Mouse (Mus musculus): ENCODE results near the gene Dmkn. TPM values are rescaled to one million over a fixed set of nuclear protein-coding genes. Genes with fewer than 3 reads are reported as not detected.
"Not testable (repeated sequence)": the region's sequence is repeated elsewhere in the genome, so short reads cannot be mapped to it uniquely, and the experiment has no call there.

The Dmkn gene
- polyA plus RNA-seq, 1 experiment from 2014 or later: 0.40 TPM

- peak; percentile 98 for ATAC-seq (ENCODE audit: low read depth)
- Histone ChIP-seq H3K4me1 (ENCODE audit: control insufficient read depth, low read depth, low read length) (peaks cover 16% of the 10 kb centered on the region), H3K9ac (ENCODE audit: low read depth, low read length) (peak within 1 kb of the TSS; percentile 81), H3K4me3 (ENCODE audit: low read depth, low read length) (peak within 1 kb of the TSS; percentile 78), H3K9me3 (replicated peaks; ENCODE audit: control insufficient read depth, low read length) (no peaks in the 10 kb centered on the region), H3K36me3 (ENCODE audit: control insufficient read depth, insufficient read depth) (no peaks in the 10 kb centered on the region), H3K27me3 (ENCODE audit: control insufficient read depth, insufficient read depth, low read depth, low read length) (no peaks in the 10 kb centered on the region), H3K4me2 (ENCODE audit: low read depth, low read length) (peak within 1 kb of the TSS; percentile 87), H3K27ac (ENCODE audit: low read length) (peak within 1 kb of the TSS; percentile 86)
- under 1% methylated on average over 60 of the region's 60 CpGs for WGBS (ENCODE audit: insufficient replicate concordance)
These were observed 34.0 kb upstream of the Dmkn start, which contains the start of gene Tmem147 for GRCm38 (mm10) chr7:30729396-30730063. TSS of gene Tmem147 (minus strand) at chr7:30729540.

DNA sequence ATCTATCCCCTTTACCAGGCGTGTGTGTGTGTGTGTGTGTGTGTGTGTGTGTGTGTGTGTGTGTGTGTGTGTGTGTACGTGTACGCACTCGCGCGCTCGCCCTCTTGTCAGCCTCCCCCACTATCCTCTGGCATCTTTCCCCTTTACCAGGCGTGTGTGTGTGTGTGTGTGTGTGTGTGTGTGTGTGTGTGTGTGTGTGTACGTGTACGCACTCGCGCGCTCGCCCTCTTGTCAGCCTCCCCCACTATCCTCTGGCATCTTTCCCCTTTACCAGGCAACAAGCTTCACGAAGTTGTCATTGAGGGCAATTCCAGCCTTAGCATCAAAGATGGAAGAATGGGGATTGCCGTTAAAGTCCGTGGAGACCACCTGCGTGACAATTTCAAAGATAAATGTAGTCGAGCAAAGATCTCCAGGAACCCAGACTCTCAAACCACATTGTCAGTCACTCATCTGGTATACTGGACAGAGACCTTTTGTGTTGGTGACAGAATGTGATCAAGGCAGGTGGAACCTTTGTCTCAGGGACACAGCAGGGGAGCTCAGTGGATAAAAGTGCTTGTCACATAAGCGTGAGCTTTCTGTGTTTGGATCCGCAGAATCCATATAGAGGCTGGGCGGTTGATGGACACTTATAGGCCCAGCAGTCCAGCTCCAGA lies 33.4 kb upstream of the Dmkn start:
- Histone ChIP-seq H3K4me1 (ENCODE audit: control insufficient read depth, low read depth, low read length) (peaks cover 16% of the 10 kb centered on the region), H3K9ac (ENCODE audit: low read depth, low read length) (peak overlapping the region; percentile 81), H3K4me3 (ENCODE audit: low read depth, low read length) (peak overlapping the region; percentile 78), H3K4me2 (ENCODE audit: low read depth, low read length) (peak overlapping the region; percentile 87), H3K27ac (ENCODE audit: low read length) (peak overlapping the region; percentile 86)
- H3K36me3 ChIP-seq (ENCODE audit: control insufficient read depth, insufficient read depth); H3K9me3 ChIP-seq (replicated peaks; ENCODE audit: control insufficient read depth, low read length); H3K27me3 ChIP-seq (ENCODE audit: control insufficient read depth, insufficient read depth, low read depth, low read length); ATAC-seq (ENCODE audit: low read depth): not testable (repeated sequence)
- 23% methylated on average over 14 of the region's 22 CpGs for WGBS (ENCODE audit: insufficient replicate concordance)

DNA sequence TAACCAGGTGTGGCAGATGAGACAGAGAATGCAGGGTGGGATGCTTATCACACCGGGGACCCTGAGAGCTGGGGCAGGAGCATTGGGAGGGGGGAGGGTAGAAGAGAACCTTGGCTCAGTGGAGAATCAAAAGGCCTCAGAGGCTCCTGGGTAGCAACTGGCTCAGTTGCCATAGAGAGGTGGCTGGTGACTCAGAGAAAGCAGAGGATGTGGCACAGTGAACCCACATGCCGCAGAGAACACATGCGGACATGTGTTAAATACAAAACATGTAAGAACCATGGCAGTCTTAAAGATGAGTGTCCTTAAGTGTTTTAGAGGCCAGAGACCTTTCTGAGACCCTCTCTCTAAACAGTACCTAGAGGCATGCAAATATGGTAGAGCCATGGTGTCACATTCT lies 27.3 kb upstream of the Dmkn start:
- no peak overlapping the region for H3K27ac ChIP-seq (ENCODE audit: low read length)
- ATAC-seq (ENCODE audit: low read depth): no peak
- WGBS (ENCODE audit: insufficient replicate concordance): 77% methylated on average over 3 of the region's 3 CpGs

GRCm38 (mm10) chr7:30742570-30742969 lies 21.0 kb upstream of the Dmkn start:
- H3K36me3 ChIP-seq (ENCODE audit: control insufficient read depth, insufficient read depth); ATAC-seq (ENCODE audit: low read depth); H3K4me3 ChIP-seq (ENCODE audit: low read depth, low read length); H3K4me2 ChIP-seq (ENCODE audit: low read depth, low read length); H3K27ac ChIP-seq (ENCODE audit: low read length); H3K27me3 ChIP-seq (ENCODE audit: control insufficient read depth, insufficient read depth, low read depth, low read length); H3K9ac ChIP-seq (ENCODE audit: low read depth, low read length); H3K4me1 ChIP-seq (ENCODE audit: control insufficient read depth, low read depth, low read length); H3K9me3 ChIP-seq (replicated peaks; ENCODE audit: control insufficient read depth, low read length): not testable (repeated sequence)
- WGBS (ENCODE audit: insufficient replicate concordance): 58% methylated on average over 2 of the region's 2 CpGs

More for the DNA sequence above, 27.3 kb upstream of the Dmkn start:
- Histone ChIP-seq H3K4me2 (ENCODE audit: low read depth, low read length) (no peak overlapping the region), H3K9me3 (replicated peaks; ENCODE audit: control insufficient read depth, low read length) (no peaks in the 10 kb centered on the region), H3K4me1 (ENCODE audit: control insufficient read depth, low read depth, low read length) (no peaks in the 10 kb centered on the region), H3K27me3 (ENCODE audit: control insufficient read depth, insufficient read depth, low read depth, low read length) (no peaks in the 10 kb centered on the region), H3K9ac (ENCODE audit: low read depth, low read length) (no peak overlapping the region), H3K4me3 (ENCODE audit: low read depth, low read length) (no peak overlapping the region), H3K36me3 (ENCODE audit: control insufficient read depth, insufficient read depth) (no peaks in the 10 kb centered on the region; the same call in 1 of the 2 replicates)

DNA sequence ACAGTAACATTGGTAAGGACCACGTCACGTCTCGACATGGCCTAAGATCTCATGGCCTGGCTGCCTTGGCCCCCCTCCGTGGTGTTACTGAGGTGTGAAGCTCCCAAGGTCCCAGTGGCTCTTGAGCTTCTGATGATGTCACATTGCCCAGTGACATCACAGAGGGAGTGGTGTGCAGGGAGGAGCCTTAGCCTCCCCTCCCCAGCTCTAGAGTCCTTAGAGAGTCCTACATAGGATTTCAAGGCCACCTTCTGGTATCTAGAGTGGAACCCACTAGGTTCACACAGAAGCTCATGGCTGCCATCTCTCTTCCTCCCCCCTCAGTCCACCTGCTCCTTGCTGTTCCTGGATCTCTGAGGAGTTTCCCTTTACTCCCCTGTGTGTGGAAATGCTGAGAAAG lies 19.9 kb upstream of the Dmkn start, which contains the start of gene Gapdhs:
TSS of gene Gapdhs (minus strand) at position 65 of the 400 bp plus-strand sequence.
- H3K4me3 ChIP-seq (ENCODE audit: low read depth, low read length); H3K4me1 ChIP-seq (ENCODE audit: control insufficient read depth, low read depth, low read length); H3K27me3 ChIP-seq (ENCODE audit: control insufficient read depth, insufficient read depth, low read depth, low read length); H3K4me2 ChIP-seq (ENCODE audit: low read depth, low read length); H3K9me3 ChIP-seq (replicated peaks; ENCODE audit: control insufficient read depth, low read length); H3K36me3 ChIP-seq (ENCODE audit: control insufficient read depth, insufficient read depth); H3K27ac ChIP-seq (ENCODE audit: low read length); ATAC-seq (ENCODE audit: low read depth); H3K9ac ChIP-seq (ENCODE audit: low read depth, low read length): not testable (repeated sequence)
- no CpG with 5 or more reads among the region's 4 CpGs for WGBS (ENCODE audit: insufficient replicate concordance)

DNA sequence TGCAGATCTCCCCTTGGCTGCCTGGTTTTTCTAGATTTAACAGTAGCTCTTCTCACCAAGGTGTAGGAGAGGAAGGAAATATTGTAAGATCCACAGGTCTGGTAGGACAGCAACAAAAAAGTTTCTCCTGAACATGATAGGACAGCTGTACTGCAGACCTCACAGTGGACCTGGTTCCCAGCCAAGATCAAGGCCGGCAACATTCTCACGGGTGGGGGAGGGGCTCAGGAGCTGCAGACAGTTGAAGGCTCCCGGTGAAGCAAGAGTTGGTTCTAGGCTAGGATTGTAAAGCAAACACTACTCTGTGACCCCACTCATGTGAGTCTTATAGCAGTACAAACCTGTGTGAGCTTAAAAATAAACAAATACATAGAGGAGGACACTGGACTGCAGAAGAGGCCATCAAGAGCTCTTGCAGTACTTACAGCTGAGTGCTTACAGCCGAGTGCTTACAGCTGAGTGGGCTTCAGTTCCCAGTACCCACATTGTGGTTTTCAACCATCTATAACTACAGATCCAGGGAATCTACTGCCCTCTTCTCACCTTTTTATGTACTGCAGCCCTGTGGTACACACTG lies 19.4 kb upstream of the Dmkn start:
- Histone ChIP-seq H3K27me3 (ENCODE audit: control insufficient read depth, insufficient read depth, low read depth, low read length) (no peaks in the 10 kb centered on the region), H3K36me3 (ENCODE audit: control insufficient read depth, insufficient read depth) (no peaks in the 10 kb centered on the region), H3K9ac (ENCODE audit: low read depth, low read length) (no peak overlapping the region), H3K4me1 (ENCODE audit: control insufficient read depth, low read depth, low read length) (no peaks in the 10 kb centered on the region), H3K9me3 (replicated peaks; ENCODE audit: control insufficient read depth, low read length) (no peaks in the 10 kb centered on the region), H3K4me2 (ENCODE audit: low read depth, low read length) (no peak overlapping the region), H3K4me3 (ENCODE audit: low read depth, low read length) (no peak overlapping the region), H3K27ac (ENCODE audit: low read length) (no peak overlapping the region)
- 43% methylated on average over 4 of the region's 4 CpGs for WGBS (ENCODE audit: insufficient replicate concordance)
- ATAC-seq (ENCODE audit: low read depth): peak; percentile 62

GRCm38 (mm10) chr7:30747525-30748204 lies 15.9 kb upstream of the Dmkn start:
- Histone ChIP-seq H3K36me3 (ENCODE audit: control insufficient read depth, insufficient read depth) (no peaks in the 10 kb centered on the region), H3K27me3 (ENCODE audit: control insufficient read depth, insufficient read depth, low read depth, low read length) (no peaks in the 10 kb centered on the region), H3K9me3 (replicated peaks; ENCODE audit: control insufficient read depth, low read length) (no peaks in the 10 kb centered on the region), H3K9ac (ENCODE audit: low read depth, low read length) (no peak overlapping the region), H3K4me2 (ENCODE audit: low read depth, low read length) (no peak overlapping the region), H3K4me1 (ENCODE audit: control insufficient read depth, low read depth, low read length) (no peaks in the 10 kb centered on the region), H3K27ac (ENCODE audit: low read length) (no peak overlapping the region), H3K4me3 (ENCODE audit: low read depth, low read length) (no peak overlapping the region)
- ATAC-seq (ENCODE audit: low read depth): no peak
- WGBS (ENCODE audit: insufficient replicate concordance): 72% methylated on average over 7 of the region's 7 CpGs

DNA sequence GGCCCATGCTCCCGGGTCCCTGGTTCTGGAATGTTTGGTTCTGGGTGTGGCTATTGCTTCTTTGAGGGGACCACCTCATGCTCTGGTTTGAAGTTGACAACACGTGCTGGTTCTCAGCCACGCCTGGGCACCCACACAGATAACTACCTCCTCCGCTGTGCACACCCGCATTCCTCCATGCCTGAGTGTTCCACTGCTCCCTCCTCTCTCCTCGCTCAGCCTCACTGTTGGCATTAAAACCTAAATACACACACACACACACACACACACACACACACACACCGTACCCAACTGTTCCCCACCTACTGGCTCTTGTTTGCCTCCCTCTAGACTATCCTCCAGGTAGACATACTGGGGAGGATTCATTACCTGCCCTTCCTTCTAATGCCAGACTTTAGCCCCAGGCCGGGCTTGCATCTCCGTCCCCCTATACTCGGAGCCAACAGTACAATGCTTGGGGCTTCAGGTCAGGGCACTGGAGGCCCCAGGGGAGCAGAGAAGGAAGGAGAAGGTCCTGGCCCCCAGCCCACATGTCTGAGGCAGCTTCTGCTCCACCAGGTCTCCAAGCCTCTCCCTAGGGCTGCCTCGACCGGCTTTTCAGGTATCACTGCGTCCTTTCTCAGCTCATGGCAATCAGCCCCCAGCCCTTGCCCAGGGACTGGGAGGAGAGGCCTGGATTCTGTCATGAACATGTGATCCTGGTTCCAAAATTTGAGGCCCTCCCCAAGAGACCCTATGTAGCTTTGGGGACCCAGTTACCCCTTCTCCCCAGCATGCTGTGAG lies 13.5 kb upstream of the Dmkn start:
- Histone ChIP-seq H3K36me3 (ENCODE audit: control insufficient read depth, insufficient read depth) (no peaks in the 10 kb centered on the region), H3K4me1 (ENCODE audit: control insufficient read depth, low read depth, low read length) (no peaks in the 10 kb centered on the region), H3K27me3 (ENCODE audit: control insufficient read depth, insufficient read depth, low read depth, low read length) (no peaks in the 10 kb centered on the region), H3K4me3 (ENCODE audit: low read depth, low read length) (no peak overlapping the region), H3K4me2 (ENCODE audit: low read depth, low read length) (no peak overlapping the region), H3K9me3 (replicated peaks; ENCODE audit: control insufficient read depth, low read length) (peaks cover 4% of the 10 kb centered on the region; the same call in 1 of the 2 replicates), H3K9ac (ENCODE audit: low read depth, low read length) (no peak overlapping the region), H3K27ac (ENCODE audit: low read length) (no peak overlapping the region)
- no peak for ATAC-seq (ENCODE audit: low read depth)
- 67% methylated on average over 13 of the region's 13 CpGs for WGBS (ENCODE audit: insufficient replicate concordance)
